Mouse (Mus musculus) midbrain, embryonic 16.5 days (tissue): ENCODE data around the gene Stard8. TPM values are rescaled to one million over a fixed set of nuclear protein-coding genes. Genes with fewer than 3 reads are reported as not detected.

Experiments used
- ATAC-seq: fragments of 200-750 bp; cut with Nextera tagmentation; 2 replicates; pipeline ENCODE4 v1.8.0; 2017; ENCODE audit warnings: moderate TSS enrichment
- H3K27ac ChIP-seq: fragments of 300-500 bp; sonication (generic); 2 replicates; pipeline ENCODE4 v1.5.1; 2014; ENCODE audit warnings: mild to moderate bottlenecking, low read length, mixed read lengths
- H3K27me3 ChIP-seq: fragments of 300-500 bp; sonication (generic); 2 replicates; pipeline ENCODE4 v1.6.1; 2014; ENCODE audit warnings: low read depth, low read length, mixed read lengths; ENCODE audit not compliant: control insufficient read depth, insufficient read depth
- H3K36me3 ChIP-seq: fragments of 300-500 bp; sonication (generic); 2 replicates; pipeline ENCODE4 v1.6.1; 2014; ENCODE audit warnings: mild to moderate bottlenecking, low read length, moderate library complexity, mixed read lengths; ENCODE audit not compliant: control insufficient read depth, insufficient read depth
- H3K4me1 ChIP-seq: fragments of 300-500 bp; sonication (generic); 2 replicates; pipeline ENCODE4 v1.6.1; 2014; ENCODE audit warnings: mild to moderate bottlenecking, low read length, mixed read lengths; ENCODE audit not compliant: control insufficient read depth, insufficient read depth
- H3K4me2 ChIP-seq: fragments of 300-500 bp; sonication (generic); 2 replicates; pipeline ENCODE4 v1.6.1; 2014; ENCODE audit warnings: mild to moderate bottlenecking, low read length, mixed read lengths
- H3K4me3 ChIP-seq: fragments of 300-500 bp; sonication (generic); 2 replicates; pipeline ENCODE4 v1.5.1; 2014; ENCODE audit warnings: low read depth, mild to moderate bottlenecking, low read length, moderate library complexity, mixed read lengths
- H3K9ac ChIP-seq: fragments of 300-500 bp; sonication (generic); 2 replicates; pipeline ENCODE4 v1.6.1; 2014; ENCODE audit warnings: low read depth, low read length, mixed read lengths
- H3K9me3 ChIP-seq: fragments of 300-500 bp; sonication (generic); replicated peaks from 2 replicates; pipeline ENCODE4 v1.6.1; 2014; ENCODE audit warnings: mild to moderate bottlenecking, low read length, mixed read lengths; ENCODE audit not compliant: control insufficient read depth, poor library complexity, severe bottlenecking
- WGBS: fragments of 180-500 bp; shearing (Covaris S2); extraction: QIAGEN DNeasy Blood & Tissue Kit; methylation state at CpG from one replicate; pipeline ENCODE4 v1.1.7; 2014; 5-methylcytosine and 5-hydroxymethylcytosine counted together
- polyA plus RNA-seq: library from polyadenylated mRNA; unstranded; fragments of >200 nt; fragmentation: Nextera tagmentation; extraction: Ambion mirVana; gene quantifications from 2 replicates; pipeline ENCODE4 v1.2.1, GENCODE M21; 2015

Stard8 gene
- polyA plus RNA-seq, 1 experiment from 2014 or later: 3.8 TPM

DNA sequence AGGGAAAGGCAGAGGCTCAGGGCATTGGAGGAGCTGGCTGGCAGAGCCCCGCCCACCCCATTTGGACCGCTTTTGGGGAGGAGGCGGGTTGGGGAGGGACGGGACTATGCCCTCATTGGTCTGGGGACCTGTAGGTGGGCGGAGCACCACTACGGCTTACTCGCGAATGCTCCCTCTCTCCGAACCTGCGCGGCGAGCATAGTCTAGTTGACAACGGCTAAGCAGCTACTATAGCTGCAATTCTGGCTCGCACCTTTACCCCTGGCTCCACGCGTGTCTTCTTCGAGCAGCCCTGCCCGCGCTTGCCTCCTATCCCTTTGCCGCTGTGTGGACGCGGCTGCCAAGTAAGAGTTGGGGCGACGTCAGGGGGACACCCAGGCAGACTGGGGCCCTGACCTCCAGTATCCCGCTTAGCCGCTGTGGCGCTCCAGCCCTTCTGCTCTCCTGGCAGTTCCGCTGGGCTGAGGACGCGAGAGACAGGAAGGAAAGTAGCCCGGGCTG is 39.5 kb downstream of the Stard8 start:
- H3K4me2 ChIP-seq: peak overlapping the region; percentile 89
- WGBS: 31% methylated on average over 28 of the region's 31 CpGs
- H3K27ac ChIP-seq: no peak overlapping the region
- H3K27me3 ChIP-seq: peaks cover 15% of the 10 kb centered on the region
- H3K9me3 ChIP-seq: no peaks in the 10 kb centered on the region
- H3K9ac ChIP-seq: peak overlapping the region; percentile 58
- H3K4me3 ChIP-seq: peak overlapping the region; percentile 44
- ATAC-seq: peak; percentile 97
- no peaks in the 10 kb centered on the region for H3K36me3 ChIP-seq
- no peaks in the 10 kb centered on the region; the same call in 1 of the 2 replicates for H3K4me1 ChIP-seq

DNA sequence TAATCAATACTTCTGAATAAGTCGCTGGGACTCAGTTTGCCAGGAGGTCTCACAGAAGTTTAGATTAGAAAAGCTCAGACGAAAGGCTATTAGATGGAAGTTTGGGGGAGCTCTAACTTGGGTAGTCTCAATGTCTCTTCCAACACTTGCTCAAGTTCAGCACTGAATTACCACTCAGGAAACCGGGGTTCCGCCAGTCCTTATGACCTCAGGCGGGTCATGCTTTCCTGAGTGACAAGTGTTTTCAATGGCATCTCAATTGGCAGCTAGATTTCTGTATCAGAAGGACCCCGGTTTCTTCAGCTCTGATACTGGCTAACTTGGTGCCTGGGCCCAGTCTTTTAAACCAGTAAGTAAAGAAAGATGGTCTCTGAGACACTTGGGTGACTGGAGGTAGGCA is 40.2 kb downstream of the Stard8 start:
- Histone ChIP-seq H3K36me3 (no peaks in the 10 kb centered on the region), H3K4me2 (peak overlapping the region; percentile 89), H3K9me3 (no peaks in the 10 kb centered on the region), H3K4me1 (no peaks in the 10 kb centered on the region; the same call in 1 of the 2 replicates), H3K4me3 (no peak overlapping the region), H3K9ac (no peak overlapping the region), H3K27ac (no peak overlapping the region), H3K27me3 (peaks cover 15% of the 10 kb centered on the region)
- WGBS: 45% methylated on average over 6 of the region's 6 CpGs
- no peak for ATAC-seq

DNA sequence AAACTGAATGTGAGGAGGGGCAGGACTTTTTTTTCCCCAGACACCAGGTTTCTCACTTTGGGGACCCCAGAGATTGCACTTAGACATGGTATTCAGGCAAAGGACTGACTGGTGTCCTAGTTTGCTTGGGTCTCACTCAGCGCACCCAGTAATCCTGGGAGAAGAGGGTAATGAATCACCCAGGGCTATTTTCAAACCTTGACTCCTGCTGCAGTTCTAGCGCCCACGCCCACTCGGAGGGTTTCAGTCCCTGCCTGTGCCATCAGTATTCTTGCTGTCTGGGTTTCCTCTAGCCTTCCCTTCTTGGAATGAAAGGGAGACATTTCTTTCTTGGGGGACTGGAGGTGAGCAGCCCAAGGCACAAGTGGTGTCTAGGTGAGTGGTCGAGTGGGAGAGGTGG is 40.7 kb downstream of the Stard8 start:
- H3K36me3 ChIP-seq: no peaks in the 10 kb centered on the region
- peaks cover 15% of the 10 kb centered on the region for H3K27me3 ChIP-seq
- no peaks in the 10 kb centered on the region for H3K9me3 ChIP-seq
- no peak overlapping the region for H3K4me3 ChIP-seq
- H3K4me2 ChIP-seq: no peak overlapping the region
- no peak for ATAC-seq
- WGBS: 81% methylated on average over 5 of the region's 5 CpGs
- no peak overlapping the region for H3K27ac ChIP-seq
- H3K9ac ChIP-seq: no peak overlapping the region
- H3K4me1 ChIP-seq: no peaks in the 10 kb centered on the region; the same call in 1 of the 2 replicates

DNA sequence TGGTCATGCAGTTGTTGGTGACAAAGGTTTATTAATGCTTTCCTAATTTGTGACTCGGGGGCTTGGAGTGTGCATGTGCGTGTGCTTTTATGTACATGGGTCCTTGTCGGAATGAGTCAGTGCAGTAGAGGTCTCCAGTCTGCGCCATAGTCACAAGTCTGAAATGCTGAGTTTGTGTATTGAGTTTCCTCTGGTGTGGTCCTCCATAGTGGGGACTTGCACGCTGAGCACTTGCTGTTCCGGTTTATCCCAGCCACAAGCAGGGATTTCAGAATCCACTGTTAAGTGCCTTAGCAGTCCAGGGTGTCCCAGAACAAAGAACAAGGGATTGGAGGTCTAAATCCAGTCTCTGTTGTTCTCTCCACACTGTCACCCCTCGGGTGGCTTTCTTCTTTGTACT is 42.3 kb downstream of the Stard8 start:
- Histone ChIP-seq H3K4me3 (no peak overlapping the region), H3K9me3 (no peaks in the 10 kb centered on the region), H3K27me3 (peaks cover 15% of the 10 kb centered on the region), H3K9ac (no peak overlapping the region), H3K36me3 (no peaks in the 10 kb centered on the region), H3K4me1 (no peaks in the 10 kb centered on the region; the same call in 1 of the 2 replicates), H3K4me2 (no peak overlapping the region), H3K27ac (no peak overlapping the region)
- WGBS: 57% methylated on average over 7 of the region's 7 CpGs
- no peak for ATAC-seq

DNA sequence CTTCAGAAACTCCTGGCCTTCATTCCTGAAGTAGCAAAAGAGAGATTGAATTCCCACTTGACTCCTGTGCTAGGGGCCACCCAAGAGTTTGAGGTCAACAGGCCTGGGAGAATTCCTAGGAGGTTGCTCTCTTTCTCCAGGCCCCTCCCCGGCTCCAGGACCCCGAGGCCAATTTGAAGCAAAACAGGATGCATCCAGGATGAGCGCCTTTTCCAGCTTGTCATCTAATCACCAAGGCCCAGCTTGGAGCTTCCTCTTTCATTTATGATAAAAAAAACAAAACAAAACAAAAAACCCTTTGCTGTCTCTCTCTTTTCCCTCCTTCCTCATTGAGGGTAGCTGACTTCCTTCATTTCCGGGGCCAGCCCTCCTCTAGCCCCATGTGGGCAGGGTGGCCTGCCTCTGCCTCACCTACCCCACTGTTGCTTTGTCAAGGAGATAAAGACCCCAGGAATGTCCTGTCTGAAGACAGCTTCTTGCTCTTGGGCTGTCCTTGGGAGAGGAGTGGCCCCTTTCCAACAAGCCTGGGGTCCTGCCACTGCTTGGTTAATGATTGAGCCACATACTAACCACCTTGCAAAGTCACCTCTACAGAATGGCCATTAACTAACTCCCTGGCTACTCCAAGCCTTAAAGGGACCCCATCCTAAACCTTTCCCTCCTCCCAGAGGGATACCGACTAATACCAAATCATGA is 43.5 kb downstream of the Stard8 start:
- Histone ChIP-seq H3K9ac (no peak overlapping the region), H3K27me3 (peaks cover 15% of the 10 kb centered on the region), H3K9me3 (no peaks in the 10 kb centered on the region), H3K4me2 (no peak overlapping the region), H3K27ac (no peak overlapping the region), H3K36me3 (no peaks in the 10 kb centered on the region), H3K4me3 (no peak overlapping the region), H3K4me1 (no peaks in the 10 kb centered on the region; the same call in 1 of the 2 replicates)
- ATAC-seq: no peak
- WGBS: 60% methylated on average over 5 of the region's 5 CpGs

DNA sequence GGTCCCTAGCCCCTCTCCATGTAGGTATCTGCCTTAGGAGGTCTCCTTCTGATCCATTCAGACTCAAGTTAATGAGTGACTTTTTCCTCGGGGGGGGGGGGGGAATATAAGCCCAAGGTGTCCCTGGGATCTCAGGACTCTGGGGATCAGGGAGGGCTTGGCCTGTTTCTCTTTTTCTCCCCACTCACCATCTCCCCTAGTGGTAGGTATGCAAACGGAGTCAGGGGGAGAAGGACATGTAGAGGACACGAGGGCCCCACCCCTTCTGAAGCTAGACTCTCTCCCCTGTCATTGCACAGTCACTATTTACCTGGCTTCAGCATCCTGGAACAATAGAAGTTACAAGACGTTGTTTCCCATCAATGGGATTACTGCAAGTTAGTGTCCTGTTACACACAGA is 45.1 kb downstream of the Stard8 start:
- ATAC-seq: no peak

DNA sequence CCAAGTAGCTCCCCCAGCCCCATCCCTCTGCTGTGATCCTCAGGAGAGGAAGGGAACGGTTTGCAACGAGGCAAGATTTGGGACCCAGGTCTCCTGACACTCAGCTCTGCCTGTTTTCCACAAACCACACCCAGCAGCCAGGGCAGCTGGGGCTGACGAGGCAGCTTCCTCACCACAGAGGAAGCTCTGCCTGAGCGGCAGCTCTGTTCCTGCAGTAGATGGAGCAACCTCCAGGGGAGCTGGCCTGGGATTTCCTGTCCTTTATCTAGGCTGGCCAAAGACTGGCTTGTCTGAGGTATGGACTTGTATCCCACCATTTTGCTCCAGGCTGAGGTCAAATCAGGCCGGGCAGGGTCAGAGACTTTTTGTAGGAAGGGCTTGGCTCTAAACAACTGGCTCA is 46.2 kb downstream of the Stard8 start:
- H3K27me3 ChIP-seq: peaks cover 4% of the 10 kb centered on the region
- 63% methylated on average over 5 of the region's 5 CpGs for WGBS
- no peak overlapping the region for H3K4me2 ChIP-seq
- H3K27ac ChIP-seq: no peak overlapping the region
- H3K4me3 ChIP-seq: no peak overlapping the region
- no peak for ATAC-seq
- no peaks in the 10 kb centered on the region for H3K4me1 ChIP-seq
- H3K9me3 ChIP-seq: no peaks in the 10 kb centered on the region
- no peaks in the 10 kb centered on the region for H3K36me3 ChIP-seq
- no peak overlapping the region for H3K9ac ChIP-seq

More for the DNA sequence above, 45.1 kb downstream of the Stard8 start:
- Histone ChIP-seq H3K4me2 (no peak overlapping the region), H3K4me1 (no peaks in the 10 kb centered on the region; the same call in 1 of the 2 replicates), H3K9me3 (no peaks in the 10 kb centered on the region), H3K27ac (no peak overlapping the region), H3K36me3 (no peaks in the 10 kb centered on the region), H3K27me3 (peaks cover 10% of the 10 kb centered on the region), H3K4me3 (no peak overlapping the region), H3K9ac (no peak overlapping the region)
- WGBS: 33% methylated on average over 3 of the region's 4 CpGs

DNA sequence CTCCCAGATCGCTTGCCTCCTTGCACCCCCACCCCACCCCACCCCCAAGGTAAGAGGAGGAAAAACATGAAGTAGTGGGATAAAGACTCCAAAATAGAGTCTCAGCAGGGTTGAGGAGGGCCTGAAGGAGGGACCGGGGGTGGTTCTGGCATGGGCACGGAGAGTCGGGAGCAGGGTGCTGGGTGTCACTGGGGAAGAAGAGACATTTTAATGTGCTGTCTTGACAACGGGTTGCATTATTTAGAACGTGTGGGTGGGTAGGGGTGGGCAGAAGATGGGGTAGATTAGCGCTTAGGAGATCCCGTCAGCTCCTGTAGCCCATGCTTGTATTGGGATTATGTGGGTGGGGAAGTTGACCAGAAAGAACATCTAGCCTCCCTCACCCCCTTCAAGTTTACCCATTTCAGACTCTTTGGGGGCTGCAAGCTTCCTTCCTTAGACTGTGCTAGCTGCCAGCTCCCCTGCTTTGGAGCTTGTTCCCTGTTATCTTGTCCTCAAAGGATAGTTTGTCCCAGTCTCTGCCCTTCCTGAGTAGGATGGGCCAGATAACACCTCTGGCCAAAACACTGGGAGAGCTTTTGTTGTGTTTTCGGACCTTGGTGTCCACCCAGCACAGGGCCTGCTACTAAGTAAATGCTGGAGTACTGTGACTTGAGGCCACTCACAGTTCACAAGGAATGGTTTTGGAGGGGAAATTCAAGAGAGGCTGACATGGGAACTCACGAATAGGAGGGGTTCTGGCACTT is 47.9 kb downstream of the Stard8 start:
- Histone ChIP-seq H3K4me1 (no peaks in the 10 kb centered on the region), H3K9me3 (no peaks in the 10 kb centered on the region), H3K9ac (no peak overlapping the region), H3K4me2 (no peak overlapping the region), H3K27ac (no peak overlapping the region), H3K36me3 (no peaks in the 10 kb centered on the region), H3K27me3 (no peaks in the 10 kb centered on the region; the same call in 1 of the 2 replicates), H3K4me3 (no peak overlapping the region)
- 87% methylated on average over 10 of the region's 10 CpGs for whole genome bisulfite sequencing
- ATAC-seq: no peak

DNA sequence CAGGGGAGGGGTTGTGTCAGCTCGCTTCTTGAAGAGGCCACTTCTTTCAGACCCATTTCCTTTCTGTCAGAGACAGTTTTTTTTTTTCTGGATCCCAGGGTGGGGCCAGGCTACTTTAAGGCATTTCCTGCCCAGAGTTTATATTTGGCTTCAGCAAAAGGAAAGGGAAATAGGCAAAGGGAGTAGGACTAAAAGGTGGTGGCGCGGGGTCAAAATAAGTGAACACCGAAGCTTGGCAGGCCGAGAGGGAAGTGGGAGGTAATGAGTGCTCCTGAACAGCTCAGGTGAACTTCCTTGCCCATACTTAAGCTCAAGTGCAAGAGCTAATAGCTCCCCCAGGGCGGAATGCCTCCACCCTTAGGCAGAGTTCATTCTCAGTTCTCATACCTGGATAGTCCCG is 49.2 kb downstream of the Stard8 start:
- Histone ChIP-seq H3K36me3 (no peaks in the 10 kb centered on the region), H3K9me3 (no peaks in the 10 kb centered on the region), H3K4me2 (no peak overlapping the region), H3K27ac (no peak overlapping the region), H3K4me3 (no peak overlapping the region), H3K27me3 (no peaks in the 10 kb centered on the region; the same call in 1 of the 2 replicates), H3K4me1 (no peaks in the 10 kb centered on the region), H3K9ac (no peak overlapping the region)
- whole genome bisulfite sequencing: 94% methylated on average over 7 of the region's 7 CpGs
- no peak for ATAC-seq
